Mouse (Mus musculus) E14TG2a.4 (cell line): ENCODE results near the gene Calcoco1.

Experiments used
- CTCF ChIP-seq: conservative IDR thresholded peaks from 2 replicates; pipeline ENCODE4 v1.5.1; 2014; ENCODE audit warnings: low read length
- POU5F1 ChIP-seq: IDR thresholded peaks from 2 replicates; pipeline ENCODE4 v1.6.1; 2014; ENCODE audit warnings: low read length, borderline replicate concordance

- TF ChIP-seq CTCF (no peak), POU5F1 (no peak)
These were observed 33.1 kb upstream of the Calcoco1 start for GRCm38 (mm10) chr15:102755053-102755452.
